Mouse (Mus musculus) gastrocnemius, adult 2 months (tissue): Measurements from ENCODE around the gene Ccdc190. TPM values are rescaled to one million over a fixed set of nuclear protein-coding genes. Genes with fewer than 3 reads are reported as not detected.

ENCODE experiments used
- DNase-seq: peaks from one replicate; pipeline ENCODE4 v3.0.0; 2022
- H3K27ac ChIP-seq: fragments of 200-600 bp; 2 replicates; pipeline ENCODE4 v1.8.1; 2022; ENCODE audit warnings: mild to moderate bottlenecking
- H3K4me3 ChIP-seq: fragments of 200-600 bp; 2 replicates; pipeline ENCODE4 v1.8.1; 2022; ENCODE audit warnings: mild to moderate bottlenecking, moderate library complexity
- CTCF ChIP-seq: fragments of 200-600 bp; IDR thresholded peaks from 2 replicates; pipeline ENCODE4 v1.8.1; 2022; ENCODE audit warnings: antibody characterized with exemption, mild to moderate bottlenecking, moderate library complexity
- intact Hi-C: fragments of 180-260 bp; cut with DNase I; formaldehyde crosslinking; loops from one replicate; pipeline ENCODE4 v1.15.1; 2025
- total RNA-seq, 2 experiments: library from RNA; stranded (reverse); gene quantifications; 2 replicates each; pipeline ENCODE4 v1.2.3; 2021

Gene Ccdc190
- total RNA-seq, 2 experiments from 2014 or later = not detected

GRCm38 (mm10) chr1:169916659-169917058 is 11.8 kb upstream of the Ccdc190 start:
- intact Hi-C loops = loop anchor here (10.0 kb wide), 1 partner anchor 172 kb away; the partner anchor contains the start of gene Rgs4
- Histone ChIP-seq H3K4me3 (no peak overlapping the region; the same call in 1 of the 2 replicates), H3K27ac (peak overlapping the region; percentile 32)
- no peak for TF ChIP-seq CTCF
- peak; percentile 75 for DNase-seq

DNA sequence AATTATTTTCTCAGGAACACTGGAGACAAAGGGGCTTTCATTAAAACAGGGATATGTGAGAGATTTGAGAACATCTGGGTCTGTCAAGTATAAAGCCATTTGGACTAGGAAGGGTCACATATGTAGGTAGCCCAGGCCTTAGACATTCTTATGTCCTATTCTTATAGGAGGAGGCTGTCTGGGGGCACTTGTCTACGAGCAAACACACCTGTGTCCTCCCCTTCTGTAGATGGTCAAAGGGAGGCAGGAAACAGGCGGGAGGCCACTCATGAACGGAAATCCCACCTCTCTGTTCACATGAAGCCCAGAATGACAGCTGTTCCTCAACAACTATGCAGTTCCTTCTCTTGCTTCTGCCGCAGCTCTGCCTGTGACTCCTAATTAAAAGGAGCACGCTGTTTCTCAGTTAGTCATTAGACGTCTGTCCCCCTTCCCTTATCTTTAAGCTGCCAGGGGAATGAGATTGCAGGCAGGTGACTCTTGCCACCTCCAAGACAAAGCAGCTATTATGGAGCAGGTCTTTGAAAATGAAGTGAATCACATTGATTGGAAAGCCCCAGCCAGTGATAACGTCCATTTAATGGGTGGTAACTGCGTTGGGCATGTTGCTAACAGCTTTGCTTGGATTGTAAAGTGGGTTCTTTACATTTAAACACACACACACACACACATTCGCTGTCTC is 11.2 kb upstream of the Ccdc190 start:
- intact Hi-C loops = loop anchor here (10.0 kb wide), 1 partner anchor 172 kb away; the partner anchor contains the start of gene Rgs4
- DNase-seq = no peak
- Histone ChIP-seq H3K4me3 (no peak overlapping the region; the same call in 1 of the 2 replicates), H3K27ac (peak overlapping the region; percentile 32)
- TF ChIP-seq CTCF = no peak

GRCm38 (mm10) chr1:169917998-169918397 is 10.4 kb upstream of the Ccdc190 start:
- Histone ChIP-seq H3K4me3 (no peak overlapping the region), H3K27ac (peak overlapping the region; percentile 32; the same call in 1 of the 2 replicates)
- peak; percentile 86 for TF ChIP-seq CTCF
- DNase-seq = peak; percentile 73
- intact Hi-C loops = loop anchor here (10.0 kb wide), 1 partner anchor 173 kb away; the partner anchor contains the start of gene Rgs4

DNA sequence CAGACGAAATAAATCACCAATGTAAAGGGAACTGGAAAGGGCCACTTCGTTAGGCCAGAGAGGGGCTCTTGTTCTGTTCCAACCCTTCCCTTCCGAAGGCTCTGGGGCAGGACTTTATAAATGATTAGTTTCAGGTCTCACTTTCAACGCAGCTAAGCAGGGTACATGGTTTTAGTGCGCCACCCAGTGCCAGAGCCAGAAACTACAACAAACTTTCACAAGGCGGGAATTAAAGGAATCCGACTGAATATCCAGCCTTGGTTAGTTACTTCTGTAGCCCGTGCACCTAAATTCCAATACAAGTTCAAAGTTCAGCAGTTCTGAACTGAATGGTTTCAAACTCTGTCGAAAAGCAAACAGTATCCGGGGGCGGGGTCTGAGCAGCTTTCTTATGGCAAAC is 9.2 kb upstream of the Ccdc190 start:
- Histone ChIP-seq H3K27ac (no peak overlapping the region), H3K4me3 (peak overlapping the region; percentile 30)
- TF ChIP-seq CTCF = peak; percentile 87
- intact Hi-C loops = loop anchor here (1.0 to 10.0 kb wide), 3 partner anchors 174 to 388 kb away; partner anchors contain the start of genes Nuf2 and Rgs4
- peak; percentile 74 for DNase-seq

- peak overlapping the region; percentile 34 for H3K4me3 ChIP-seq
- intact Hi-C loops = no loop called here
- TF ChIP-seq CTCF = peak; percentile 89
- DNase-seq = peak; percentile 35
- H3K27ac ChIP-seq = no peak overlapping the region
Measured at GRCm38 (mm10) chr1:169921710-169922211, 6.7 kb upstream of the Ccdc190 start.

- Histone ChIP-seq H3K27ac (no peak overlapping the region), H3K4me3 (no peak overlapping the region)
- DNase-seq = no peak
- no peak for TF ChIP-seq CTCF
- intact Hi-C loops = no loop called here
Measured at GRCm38 (mm10) chr1:169924567-169924966, 3.9 kb upstream of the Ccdc190 start.

- DNase-seq = no peak
- H3K27ac ChIP-seq = no peak overlapping the region
- TF ChIP-seq CTCF = no peak
- no peak overlapping the region for H3K4me3 ChIP-seq
- intact Hi-C loops = no loop called here
Measured at GRCm38 (mm10) chr1:169927753-169928369, 587 bp upstream of the Ccdc190 start.

GRCm38 (mm10) chr1:169931698-169932097 is 3.2 kb downstream of the Ccdc190 start:
- intact Hi-C loops = no loop called here
- DNase-seq = no peak
- Histone ChIP-seq H3K4me3 (no peak overlapping the region), H3K27ac (no peak overlapping the region)
- no peak for TF ChIP-seq CTCF

DNA sequence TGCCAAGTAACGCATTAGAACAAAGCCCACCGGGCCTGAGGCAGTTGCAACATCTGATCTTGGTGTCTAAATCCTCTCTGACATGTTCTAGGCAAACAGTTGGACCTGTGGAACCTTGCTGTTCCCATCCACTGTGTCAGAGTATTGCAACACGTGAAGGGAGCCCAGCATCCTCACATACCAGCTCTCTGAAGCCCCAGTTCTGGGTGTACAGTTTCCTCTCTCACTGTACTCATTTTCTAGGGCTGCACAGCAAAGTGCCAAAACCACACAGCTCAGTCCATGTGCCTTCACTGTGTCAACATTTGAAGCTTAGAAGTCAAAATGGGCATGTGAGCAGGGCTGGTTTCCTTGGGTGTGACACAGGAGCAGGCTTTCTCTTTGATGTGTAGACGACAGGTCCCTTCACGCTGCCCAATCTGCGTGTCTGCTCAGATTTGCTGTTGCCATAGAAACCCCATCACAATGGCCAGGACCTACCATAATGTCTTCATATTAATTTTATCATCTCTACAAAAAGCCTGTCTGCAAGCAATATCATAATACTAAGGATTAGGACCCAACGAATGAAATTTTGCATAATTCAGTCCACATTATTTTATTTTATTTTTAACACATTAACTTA is 3.8 kb downstream of the Ccdc190 start:
- H3K27ac ChIP-seq = no peak overlapping the region
- intact Hi-C loops = no loop called here

DNA sequence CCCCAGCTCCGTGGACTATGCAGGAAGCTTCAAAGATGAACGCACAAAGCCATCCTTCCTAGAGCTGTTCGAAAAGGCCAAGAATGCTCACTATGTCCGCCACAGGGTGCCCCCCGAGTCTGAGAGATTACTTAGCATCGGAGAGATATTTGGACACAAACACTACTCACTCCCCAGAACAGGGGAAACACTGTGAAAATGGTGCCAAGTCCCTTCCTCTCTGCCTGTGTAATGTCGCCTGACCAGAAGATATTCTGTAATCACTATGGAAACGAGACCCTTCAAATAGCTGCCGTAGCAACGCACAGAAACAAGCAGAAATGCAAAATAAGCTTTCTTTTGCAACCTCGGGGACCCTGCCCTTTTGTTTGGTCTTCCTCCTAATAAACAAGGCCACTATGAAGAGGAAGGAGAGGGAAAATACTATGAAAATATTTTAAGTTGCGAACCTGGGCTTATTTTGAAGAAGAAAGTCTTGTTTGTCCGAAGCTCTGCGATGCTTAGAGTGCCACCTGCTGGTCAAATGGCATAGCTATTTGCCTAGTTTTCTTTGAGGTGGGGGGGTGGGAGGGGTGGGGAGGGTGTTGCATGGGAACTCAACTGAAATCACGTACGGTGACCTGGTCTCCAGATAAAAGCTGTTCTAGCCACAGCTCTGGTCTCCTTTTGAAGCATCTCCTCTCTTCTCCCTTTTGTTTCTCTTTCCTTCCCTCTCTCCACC is 5.7 kb downstream of the Ccdc190 start:
- Histone ChIP-seq H3K4me3 (peak overlapping the region; percentile 63), H3K27ac (no peak overlapping the region)
- TF ChIP-seq CTCF = peak; percentile 73
- intact Hi-C loops = loop anchor here (1.0 kb wide), 1 partner anchor 403 kb away; the partner anchor contains the start of gene Nuf2
- peak; percentile 56 for DNase-seq

More for the DNA sequence above, 3.8 kb downstream of the Ccdc190 start:
- DNase-seq = no peak
- H3K4me3 ChIP-seq = no peak overlapping the region
- no peak for TF ChIP-seq CTCF

- no peak for DNase-seq
- intact Hi-C loops = loop anchor here (1.0 kb wide), 1 partner anchor 197 kb away; no protein-coding TSS in a partner anchor
- no peak overlapping the region for H3K4me3 ChIP-seq
- peak; percentile 87 for TF ChIP-seq CTCF
- H3K27ac ChIP-seq = no peak overlapping the region
Measured at GRCm38 (mm10) chr1:169939345-169939744, 10.9 kb downstream of the Ccdc190 start.

GRCm38 (mm10) chr1:169946004-169946403 is 17.6 kb downstream of the Ccdc190 start:
- DNase-seq = no peak
- no peak overlapping the region for H3K4me3 ChIP-seq
- intact Hi-C loops = no loop called here
- TF ChIP-seq CTCF = no peak
- no peak overlapping the region for H3K27ac ChIP-seq
